Mouse (Mus musculus) neural tube, embryonic 11.5 days (tissue): ENCODE measurements around the gene B130006D01Rik. TPM values are rescaled to one million over a fixed set of nuclear protein-coding genes. Genes with fewer than 3 reads are reported as not detected.
"Not testable (repeated sequence)": the region's sequence is repeated elsewhere in the genome, so short reads cannot be mapped to it uniquely, and the experiment has no call there.

Experiments
- ATAC-seq: fragments of 200-750 bp; cut with Nextera tagmentation; 2 replicates; pipeline ENCODE4 v1.8.0; 2017; ENCODE audit warnings: moderate number of reproducible peaks, mild to moderate bottlenecking, moderate TSS enrichment, moderate library complexity; ENCODE audit not compliant: insufficient read depth, low FRiP score, low TSS enrichment
- DNase-seq: peaks from one replicate; pipeline ENCODE4 v3.0.0-alpha.2; 2015; ENCODE audit warnings: low spot score
- H3K27ac ChIP-seq: fragments of 300-500 bp; sonication (generic); 2 replicates; pipeline ENCODE4 v1.5.1; 2014; ENCODE audit warnings: low read depth, mild to moderate bottlenecking, low read length
- H3K27me3 ChIP-seq: fragments of 300-500 bp; sonication (generic); 2 replicates; pipeline ENCODE4 v1.6.1; 2014; ENCODE audit warnings: mild to moderate bottlenecking, low read length, mixed read lengths; ENCODE audit not compliant: control insufficient read depth, insufficient read depth
- H3K36me3 ChIP-seq: fragments of 300-500 bp; sonication (generic); 2 replicates; pipeline ENCODE4 v1.6.1; 2014; ENCODE audit warnings: mild to moderate bottlenecking, low read length, moderate library complexity, mixed read lengths; ENCODE audit not compliant: control insufficient read depth, insufficient read depth
- H3K4me1 ChIP-seq: fragments of 300-500 bp; sonication (generic); 2 replicates; pipeline ENCODE4 v1.6.1; 2014; ENCODE audit warnings: low read length, mixed read lengths; ENCODE audit not compliant: control insufficient read depth, insufficient read depth
- H3K4me2 ChIP-seq: fragments of 300-500 bp; sonication (generic); 2 replicates; pipeline ENCODE4 v1.6.1; 2014; ENCODE audit warnings: low read depth, mild to moderate bottlenecking, moderate library complexity
- H3K4me3 ChIP-seq: fragments of 300-500 bp; sonication (generic); 2 replicates; pipeline ENCODE4 v1.5.1; 2014; ENCODE audit warnings: low read depth, low read length
- H3K9ac ChIP-seq: fragments of 300-500 bp; sonication (generic); 2 replicates; pipeline ENCODE4 v1.6.1; 2014; ENCODE audit warnings: mild to moderate bottlenecking, low read length
- H3K9me3 ChIP-seq: fragments of 300-500 bp; sonication (generic); 2 replicates; pipeline ENCODE4 v1.6.1; 2016; ENCODE audit warnings: low read length; ENCODE audit not compliant: control insufficient read depth
- WGBS: fragments of 180-500 bp; shearing (Covaris S2); extraction: QIAGEN DNeasy Blood & Tissue Kit; methylation state at CpG from one replicate; pipeline ENCODE4 v1.1.7; 2014; 5-methylcytosine and 5-hydroxymethylcytosine counted together
- polyA plus RNA-seq: library from polyadenylated mRNA; unstranded; fragments of >200 nt; fragmentation: Nextera tagmentation; extraction: Ambion mirVana; gene quantifications from 2 replicates; pipeline ENCODE4 v1.2.1, GENCODE M21; 2014

The B130006D01Rik gene
- polyA plus RNA-seq, 1 experiment from 2014 or later: 1.1 TPM

DNA sequence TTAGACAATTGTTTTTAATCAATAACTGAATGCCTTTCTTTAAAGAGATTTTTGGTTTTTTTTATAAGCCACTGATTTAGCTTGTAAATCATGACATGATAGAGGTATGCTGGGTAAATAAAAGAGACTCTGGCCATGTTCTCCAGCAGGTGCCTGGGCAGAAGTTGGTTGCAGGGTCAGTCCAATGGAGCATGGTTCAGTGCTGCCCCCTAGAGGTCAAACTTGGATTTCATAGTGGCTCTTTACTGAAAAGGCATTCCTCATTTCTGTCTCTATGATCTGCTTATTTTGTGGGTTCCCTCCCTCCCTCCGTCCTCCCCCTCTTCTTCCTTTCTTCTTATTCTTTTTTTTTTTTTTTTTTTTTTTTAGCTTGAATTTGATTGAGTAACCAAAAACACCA, 27.6 kb downstream of the B130006D01Rik start:
- H3K4me1 ChIP-seq: no peaks in the 10 kb centered on the region
- no peak overlapping the region for H3K4me3 ChIP-seq
- 15% methylated on average over 1 of the region's 1 CpGs for WGBS
- no peak overlapping the region for H3K27ac ChIP-seq
- H3K9ac ChIP-seq: no peak overlapping the region
- no peaks in the 10 kb centered on the region for H3K36me3 ChIP-seq
- peak; percentile 57 for DNase-seq
- no peak overlapping the region for H3K4me2 ChIP-seq
- H3K27me3 ChIP-seq: no peaks in the 10 kb centered on the region
- no peaks in the 10 kb centered on the region for H3K9me3 ChIP-seq
- no peak for ATAC-seq

DNA sequence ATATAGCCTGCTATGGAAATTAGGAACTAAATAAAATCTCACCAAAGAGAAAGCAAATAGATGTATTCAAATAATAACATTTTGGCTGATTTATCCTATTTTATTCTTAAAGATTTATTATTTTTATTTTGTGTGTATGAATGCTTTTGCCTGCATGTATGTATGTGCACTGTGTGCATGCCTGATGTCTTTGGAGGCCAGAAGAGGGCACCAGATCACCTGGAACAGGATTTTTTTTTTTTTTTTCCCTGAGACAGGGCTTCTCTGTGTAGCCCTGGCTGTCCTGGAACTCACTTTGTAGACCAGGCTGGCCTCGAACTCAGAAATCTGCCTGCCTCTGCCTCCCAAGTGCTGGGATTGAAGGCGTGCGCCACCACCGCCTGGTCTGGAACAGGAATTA, 31.8 kb downstream of the B130006D01Rik start:
- not testable (repeated sequence) for H3K27ac ChIP-seq, H3K4me3 ChIP-seq, H3K4me1 ChIP-seq, H3K27me3 ChIP-seq, H3K4me2 ChIP-seq, H3K9me3 ChIP-seq, ATAC-seq, DNase-seq, H3K9ac ChIP-seq, H3K36me3 ChIP-seq
- 90% methylated on average over 4 of the region's 4 CpGs for WGBS

DNA sequence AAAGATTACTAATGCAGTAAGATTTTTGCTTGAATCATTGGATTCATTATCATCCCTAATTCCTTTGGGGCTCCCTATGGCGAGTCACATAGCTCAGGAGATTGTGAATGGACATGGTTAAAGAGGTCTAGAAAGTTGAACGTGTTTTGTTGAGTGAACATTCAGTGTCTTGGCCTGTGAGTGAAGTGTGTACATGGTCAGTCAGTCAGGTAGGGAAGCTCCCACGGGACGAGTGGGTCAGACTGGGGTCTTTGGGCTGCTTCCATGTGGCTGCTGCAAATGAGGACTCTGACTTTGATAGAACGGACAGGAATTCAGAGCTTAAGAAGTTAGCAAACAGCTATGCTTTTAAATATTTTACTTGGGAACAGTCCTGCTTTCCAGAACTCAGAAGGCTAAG, 37.1 kb downstream of the B130006D01Rik start:
- Histone ChIP-seq H3K9ac (no peak overlapping the region), H3K27ac (no peak overlapping the region), H3K4me3 (no peak overlapping the region), H3K9me3 (no peaks in the 10 kb centered on the region), H3K4me2 (no peak overlapping the region), H3K4me1 (no peaks in the 10 kb centered on the region), H3K27me3 (no peaks in the 10 kb centered on the region), H3K36me3 (peaks cover 3% of the 10 kb centered on the region; the same call in 1 of the 2 replicates)
- 91% methylated on average over 5 of the region's 5 CpGs for WGBS
- DNase-seq: no peak
- no peak for ATAC-seq

DNA sequence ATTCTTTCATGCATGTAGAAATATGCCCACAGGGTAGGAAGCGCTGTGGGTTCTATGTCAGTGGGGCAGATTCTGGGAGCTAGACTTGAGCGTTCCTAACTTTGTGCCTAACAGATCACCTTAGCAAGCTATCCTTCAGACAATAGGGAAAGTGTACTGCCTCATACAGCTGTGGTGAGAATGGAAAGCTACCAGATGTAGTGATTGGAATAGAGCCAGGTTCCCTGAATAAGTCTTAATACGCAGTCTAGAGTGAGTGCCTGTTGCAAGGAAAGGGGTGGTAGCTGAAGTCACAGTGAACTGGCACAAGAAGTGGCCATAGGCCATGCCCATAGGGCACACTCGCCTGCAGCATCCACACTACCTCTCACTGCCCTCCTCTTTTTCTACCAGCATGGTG, 39.6 kb downstream of the B130006D01Rik start:
- no peak overlapping the region for H3K4me2 ChIP-seq
- no peak for DNase-seq
- WGBS: 97% methylated on average over 4 of the region's 4 CpGs

DNA sequence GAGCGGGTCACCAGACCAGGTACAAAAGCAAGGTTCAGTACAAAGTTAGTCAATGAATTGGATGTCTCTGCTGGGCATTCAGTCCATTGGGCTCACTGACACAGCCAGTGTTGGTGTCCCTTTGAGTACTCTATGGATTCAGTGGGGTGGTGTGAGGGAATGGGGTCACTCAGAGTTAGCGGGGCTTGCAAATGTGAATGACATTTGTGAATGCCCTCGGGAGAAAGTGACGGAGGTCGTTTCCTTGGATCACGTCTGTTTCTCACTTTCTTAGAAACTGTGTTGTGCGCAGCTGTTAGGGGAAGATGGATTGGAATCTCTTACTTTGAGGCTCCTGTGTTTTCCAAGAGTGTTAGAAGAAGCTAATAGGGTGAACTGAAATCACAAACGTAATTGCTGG, 41.4 kb downstream of the B130006D01Rik start:
- H3K27ac ChIP-seq: no peak overlapping the region
- 65% methylated on average over 8 of the region's 8 CpGs for WGBS
- no peaks in the 10 kb centered on the region for H3K9me3 ChIP-seq
- H3K4me3 ChIP-seq: no peak overlapping the region
- no peaks in the 10 kb centered on the region for H3K4me1 ChIP-seq
- ATAC-seq (no peak), DNase-seq (no peak)
- H3K36me3 ChIP-seq: peaks cover 3% of the 10 kb centered on the region; the same call in 1 of the 2 replicates
- no peaks in the 10 kb centered on the region for H3K27me3 ChIP-seq
- no peak overlapping the region for H3K4me2 ChIP-seq
- no peak overlapping the region for H3K9ac ChIP-seq

More for the DNA sequence above, 39.6 kb downstream of the B130006D01Rik start:
- Histone ChIP-seq H3K27ac (no peak overlapping the region), H3K4me1 (no peaks in the 10 kb centered on the region), H3K36me3 (peaks cover 3% of the 10 kb centered on the region; the same call in 1 of the 2 replicates), H3K9me3 (no peaks in the 10 kb centered on the region), H3K4me3 (no peak overlapping the region), H3K27me3 (no peaks in the 10 kb centered on the region), H3K9ac (no peak overlapping the region)
- ATAC-seq: no peak

DNA sequence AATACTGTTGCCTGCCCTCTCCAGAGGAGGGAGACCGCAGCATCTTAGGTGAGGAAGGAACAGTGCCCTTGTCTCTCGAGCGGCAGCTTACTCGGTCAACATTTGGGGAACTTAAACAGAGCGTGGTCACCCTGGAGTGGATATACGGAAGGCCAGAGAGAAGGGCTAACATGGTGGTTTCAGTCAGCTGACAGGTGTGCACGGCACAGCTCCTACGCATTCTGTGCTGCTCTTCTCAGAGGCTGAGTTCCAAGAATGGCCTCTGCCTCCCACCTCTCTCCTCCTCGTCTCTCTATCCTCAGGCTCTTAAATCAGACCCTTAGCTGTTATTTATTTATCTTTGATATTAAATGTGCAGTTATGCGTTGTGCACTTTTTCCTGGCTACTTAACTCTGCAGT, 41.9 kb downstream of the B130006D01Rik start:
- no peak overlapping the region for H3K4me3 ChIP-seq
- peaks cover 3% of the 10 kb centered on the region; the same call in 1 of the 2 replicates for H3K36me3 ChIP-seq
- WGBS: 86% methylated on average over 10 of the region's 10 CpGs
- no peak overlapping the region for H3K4me2 ChIP-seq
- no peaks in the 10 kb centered on the region for H3K27me3 ChIP-seq
- DNase-seq: no peak
- no peaks in the 10 kb centered on the region for H3K4me1 ChIP-seq
- no peak overlapping the region for H3K9ac ChIP-seq
- no peak for ATAC-seq
- no peaks in the 10 kb centered on the region for H3K9me3 ChIP-seq
- no peak overlapping the region for H3K27ac ChIP-seq

DNA sequence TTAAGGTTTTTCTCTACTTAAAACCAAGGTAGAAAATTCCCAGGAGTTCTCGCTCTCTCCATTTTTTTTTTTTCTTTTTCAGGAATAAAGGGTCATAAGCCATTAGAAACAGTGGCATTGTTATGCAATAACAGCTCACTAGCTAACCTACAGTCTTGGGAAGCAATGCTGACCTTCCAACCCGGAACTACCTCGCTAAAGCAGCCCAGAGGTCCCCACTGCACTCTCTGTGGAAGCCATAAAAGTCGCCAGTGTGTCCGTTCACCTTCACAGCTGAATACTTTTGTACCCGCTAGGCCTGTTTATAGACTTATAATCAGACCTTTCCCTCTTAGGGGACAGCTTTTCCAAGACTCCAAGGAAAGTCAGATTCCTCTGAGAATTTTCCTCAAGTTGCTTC, 44.9 kb downstream of the B130006D01Rik start:
- Histone ChIP-seq H3K4me2 (no peak overlapping the region), H3K4me1 (no peaks in the 10 kb centered on the region), H3K9ac (no peak overlapping the region), H3K27ac (no peak overlapping the region), H3K9me3 (no peaks in the 10 kb centered on the region), H3K27me3 (no peaks in the 10 kb centered on the region), H3K4me3 (no peak overlapping the region), H3K36me3 (peaks cover 3% of the 10 kb centered on the region; the same call in 1 of the 2 replicates)
- 75% methylated on average over 6 of the region's 6 CpGs for WGBS
- DNase-seq: no peak
- ATAC-seq: no peak

DNA sequence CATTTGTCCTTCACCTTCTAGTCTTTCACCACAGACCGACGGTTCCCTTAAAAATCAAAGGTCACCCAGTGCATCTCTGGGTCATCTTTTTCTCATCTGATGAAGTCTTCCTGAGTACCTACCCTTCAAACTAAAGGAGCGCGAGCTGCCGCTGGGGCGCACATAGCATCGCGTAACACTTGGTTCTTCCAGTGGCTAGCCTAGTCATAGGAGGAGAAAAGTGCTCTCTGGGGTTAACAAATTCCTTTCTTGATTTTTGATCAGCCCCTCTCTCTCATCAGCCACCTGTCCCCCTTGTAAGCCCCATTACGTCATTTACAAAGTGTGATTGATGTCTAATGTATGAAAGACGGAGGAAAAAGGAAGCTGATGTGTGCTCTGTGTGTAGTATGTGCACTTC, 45.8 kb downstream of the B130006D01Rik start:
- Histone ChIP-seq H3K4me3 (no peak overlapping the region), H3K27me3 (no peaks in the 10 kb centered on the region), H3K9ac (no peak overlapping the region), H3K36me3 (no peaks in the 10 kb centered on the region), H3K27ac (no peak overlapping the region), H3K4me1 (no peaks in the 10 kb centered on the region), H3K4me2 (no peak overlapping the region), H3K9me3 (no peaks in the 10 kb centered on the region)
- WGBS: 92% methylated on average over 10 of the region's 10 CpGs
- no peak for ATAC-seq
- no peak for DNase-seq

DNA sequence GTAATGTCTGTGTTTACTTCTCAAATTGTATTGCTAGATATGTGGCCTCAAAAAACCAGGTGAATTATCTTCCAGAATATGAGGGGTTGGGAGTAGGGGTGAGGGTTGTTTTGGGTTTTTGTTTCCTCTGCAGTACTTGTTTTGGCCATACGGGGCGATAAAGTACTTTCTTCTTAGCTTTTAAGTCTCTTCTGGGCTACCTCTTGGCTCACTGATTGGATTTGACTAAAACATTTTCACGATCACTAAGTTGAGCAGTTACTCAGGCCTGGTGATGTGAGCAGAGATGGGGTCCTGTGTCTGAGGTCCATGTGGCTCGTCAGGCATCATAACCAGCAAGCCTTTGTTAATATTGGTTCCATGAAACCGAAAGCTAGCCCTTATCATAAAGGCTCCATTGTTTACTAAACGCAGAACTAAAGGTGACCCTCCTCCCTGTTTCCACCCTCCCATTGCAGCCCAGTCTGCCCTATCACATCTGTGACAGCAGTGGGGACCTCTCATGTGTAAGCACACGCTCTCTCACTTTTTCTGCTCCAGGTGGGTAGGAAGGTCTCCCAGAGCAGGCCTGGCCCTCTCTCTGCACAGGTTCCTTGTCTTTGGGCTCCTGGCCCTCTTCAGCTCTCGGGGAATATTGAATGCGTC, 47.5 kb downstream of the B130006D01Rik start:
- Histone ChIP-seq H3K4me3 (no peak overlapping the region), H3K4me2 (no peak overlapping the region), H3K27ac (no peak overlapping the region), H3K27me3 (no peaks in the 10 kb centered on the region), H3K9me3 (no peaks in the 10 kb centered on the region), H3K4me1 (no peaks in the 10 kb centered on the region), H3K36me3 (no peaks in the 10 kb centered on the region), H3K9ac (no peak overlapping the region)
- DNase-seq (no peak), ATAC-seq (no peak)
- WGBS: 67% methylated on average over 9 of the region's 9 CpGs
